Mouse (Mus musculus) forelimb bud, embryonic 11.5 days (tissue): Measurements from ENCODE around the gene Bpifa1.
A peak's percentile ranks its signal among the peaks of the same experiment; 100 is the strongest.
"Not testable (repeated sequence)": the region's sequence is repeated elsewhere in the genome, so short reads cannot be mapped to it uniquely, and the experiment has no call there.

Experiments used
- DNase-seq: peaks from one replicate; pipeline ENCODE4 v3.0.0-alpha.2; 2012; ENCODE audit warnings: low read depth, low spot score

Bpifa1 gene

GRCm38 (mm10) chr2:154142580-154142979 lies at the start of gene Bpifa1:
TSS of gene Bpifa1 (plus strand) at chr2:154142880.
- DNase-seq, result no peak

- no peak for DNase-seq
These were observed 44.9 kb upstream of the Bpifa1 start for GRCm38 (mm10) chr2:154097734-154098133.

- DNase-seq, result no peak
These were observed 25.3 kb upstream of the Bpifa1 start for GRCm38 (mm10) chr2:154117381-154117780.

GRCm38 (mm10) chr2:154130120-154130519 lies 12.6 kb upstream of the Bpifa1 start, which contains the start of gene Bpifa3:
TSS of gene Bpifa3 (plus strand) at chr2:154130336.
- DNase-seq, result no peak

- no peak for DNase-seq
These were observed 1.1 kb downstream of the Bpifa1 start for GRCm38 (mm10) chr2:154143735-154144134.

DNA sequence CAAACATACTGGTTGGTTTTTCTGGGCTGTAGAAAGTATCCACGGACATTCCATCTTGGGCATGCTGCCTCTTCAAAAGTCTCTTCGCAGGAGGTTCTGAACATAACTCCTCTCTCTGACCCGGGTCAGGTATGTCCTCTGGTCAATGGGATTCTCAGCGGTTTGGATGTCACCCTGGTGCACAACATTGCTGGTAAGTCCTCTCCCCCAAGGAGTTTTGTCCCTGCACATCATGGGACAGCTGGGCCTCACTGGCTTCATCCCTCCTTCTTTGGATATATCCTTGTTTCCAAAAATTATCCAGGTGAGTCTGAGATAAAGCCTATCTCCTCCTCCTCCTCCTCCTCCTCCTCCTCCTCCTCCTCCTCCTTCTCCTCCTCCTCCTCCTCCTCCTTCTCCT lies 4.8 kb downstream of the Bpifa1 start:
- no peak for DNase-seq

DNA sequence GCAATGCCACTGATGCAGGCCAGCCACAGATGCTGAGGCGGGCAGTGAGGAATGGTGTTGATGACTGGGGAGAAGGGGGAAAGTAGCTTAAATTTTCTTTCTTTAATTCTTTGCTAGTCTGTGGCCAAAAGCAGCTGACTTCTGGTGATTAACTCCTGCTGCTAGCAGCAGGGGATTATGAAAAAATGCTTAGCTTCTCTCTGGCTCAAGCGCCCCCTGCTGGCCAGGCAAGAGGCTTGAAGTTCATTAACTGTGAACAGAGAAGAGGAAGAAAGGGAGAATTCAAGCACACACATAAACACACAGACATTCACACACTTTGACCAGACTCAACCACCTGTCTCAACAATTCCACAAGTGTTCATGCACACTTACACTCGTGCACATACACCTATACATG lies 15.8 kb downstream of the Bpifa1 start:
- DNase-seq, result peak; percentile 57

DNA sequence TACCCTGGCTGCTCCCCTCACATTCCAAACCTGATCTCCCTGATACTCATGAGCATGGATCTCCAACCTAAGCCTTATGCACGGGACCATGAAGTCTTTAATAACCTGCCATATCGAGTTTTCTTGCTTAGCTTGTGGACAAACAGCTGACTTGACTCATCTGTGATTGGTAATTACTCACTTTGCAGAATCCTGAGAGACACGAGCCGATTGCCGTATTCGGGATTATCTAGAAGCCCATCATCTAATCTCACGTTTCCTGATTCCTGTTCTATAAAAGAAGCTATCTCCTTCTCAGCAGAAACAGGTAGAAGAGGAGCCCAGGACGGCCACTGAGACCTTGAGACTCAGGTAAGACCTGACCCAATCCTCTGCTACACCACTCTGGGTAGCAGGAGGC lies 19.6 kb downstream of the Bpifa1 start, which contains the start of gene Bpifa5:
TSS of gene Bpifa5 (plus strand) at position 301 of the 400 bp plus-strand sequence.
- no peak for DNase-seq

DNA sequence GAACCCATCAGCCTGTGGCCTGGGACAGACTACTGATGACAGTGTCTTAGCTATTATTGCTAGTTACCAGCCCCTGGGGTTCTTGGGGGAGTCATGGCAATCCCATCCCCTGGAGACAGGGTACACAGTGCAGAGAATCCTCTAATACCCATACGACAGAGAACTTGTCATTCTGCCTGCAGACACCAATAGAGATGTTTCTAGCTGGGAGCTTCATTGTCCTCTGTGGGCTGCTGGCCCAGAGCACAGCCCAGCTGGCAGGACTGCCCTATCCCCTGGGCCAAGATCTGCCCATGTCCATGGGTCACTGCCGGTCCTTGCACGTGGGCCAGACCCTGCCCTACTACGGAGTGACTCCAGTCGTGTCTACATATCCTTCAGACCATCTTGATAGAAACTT lies 20.6 kb downstream of the Bpifa1 start:
- DNase-seq, result no peak

DNA sequence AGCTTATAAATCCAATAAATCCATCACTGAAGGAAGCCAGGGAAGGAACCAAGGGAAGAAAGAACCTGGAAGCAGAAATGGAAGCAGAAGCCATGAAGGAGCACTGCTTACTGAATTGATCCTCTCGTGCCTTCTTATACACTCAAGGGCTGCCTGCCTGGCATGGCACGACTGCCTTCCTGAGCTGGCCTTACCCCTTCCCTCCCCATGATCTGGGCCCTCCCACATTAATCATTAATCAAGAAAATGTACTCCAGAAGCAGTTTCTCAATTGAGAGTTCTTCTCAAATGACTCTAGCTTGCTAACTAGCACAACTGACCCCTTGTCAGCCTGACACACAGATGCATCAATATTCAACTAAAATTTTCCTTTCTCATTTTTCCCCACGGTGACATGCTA lies 26.5 kb downstream of the Bpifa1 start:
- DNase-seq, result no peak

GRCm38 (mm10) chr2:154171621-154172020 lies 28.9 kb downstream of the Bpifa1 start:
- DNase-seq, result no peak

DNA sequence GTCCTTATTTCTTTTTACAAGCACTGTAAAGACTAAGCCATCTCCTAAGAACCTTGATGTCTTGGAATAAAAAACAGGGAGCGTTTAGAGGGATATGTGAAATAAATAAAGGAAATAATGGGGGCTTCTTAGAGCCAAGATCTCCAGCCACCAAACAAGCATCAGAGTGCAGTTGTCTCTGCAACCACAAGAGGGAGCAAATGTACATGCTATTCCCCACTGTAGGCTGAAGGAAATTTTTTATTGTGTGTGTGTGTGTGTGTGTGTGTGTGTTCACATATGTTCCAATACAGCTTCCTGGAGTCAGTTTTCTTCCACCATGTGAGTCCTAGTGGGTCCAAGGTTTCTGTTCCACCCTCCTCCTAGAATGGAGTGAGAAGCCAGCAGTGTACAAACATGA lies 30.6 kb downstream of the Bpifa1 start:
- DNase-seq, result peak; percentile 43

DNA sequence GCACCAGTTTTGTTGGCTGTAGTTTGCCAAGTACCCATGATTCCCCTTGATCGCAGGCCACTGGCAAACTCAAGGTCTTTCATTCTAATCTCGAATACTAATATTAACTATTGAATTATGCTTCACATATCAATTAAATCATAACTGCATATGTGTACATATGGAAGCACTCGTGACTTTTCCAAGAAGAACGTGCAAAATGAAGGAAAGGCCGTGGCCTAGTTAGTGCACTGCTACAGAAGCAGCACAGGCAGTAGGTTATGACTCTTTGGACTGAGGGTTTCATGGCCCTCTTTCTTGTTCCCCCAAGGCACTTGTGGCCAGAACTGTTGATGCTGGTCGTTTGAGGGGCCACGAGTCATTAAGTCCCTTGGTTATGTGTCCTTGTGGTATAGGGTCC lies 39.2 kb downstream of the Bpifa1 start:
- not testable (repeated sequence) for DNase-seq

GRCm38 (mm10) chr2:154183061-154183460 lies 40.4 kb downstream of the Bpifa1 start:
- DNase-seq, result not testable (repeated sequence)

DNA sequence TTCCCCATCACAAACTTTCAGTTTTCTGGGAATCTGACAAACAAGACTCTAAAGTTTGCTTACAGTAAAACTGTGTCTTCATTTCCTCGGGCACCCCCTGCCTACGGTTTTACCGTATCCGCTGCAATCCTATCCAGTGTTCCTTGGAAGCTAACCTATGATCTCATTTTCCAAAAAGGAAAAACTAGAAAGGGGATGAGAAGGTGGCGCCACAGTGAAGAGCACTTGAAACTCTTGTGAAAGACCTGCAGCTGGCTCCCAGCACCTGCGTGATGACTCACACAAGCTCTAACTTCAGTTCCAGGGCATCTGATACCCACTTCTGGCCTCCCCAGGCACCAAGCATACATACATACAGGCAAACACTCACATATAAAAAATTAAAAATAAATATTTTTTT lies 42.6 kb downstream of the Bpifa1 start:
- no peak for DNase-seq

DNA sequence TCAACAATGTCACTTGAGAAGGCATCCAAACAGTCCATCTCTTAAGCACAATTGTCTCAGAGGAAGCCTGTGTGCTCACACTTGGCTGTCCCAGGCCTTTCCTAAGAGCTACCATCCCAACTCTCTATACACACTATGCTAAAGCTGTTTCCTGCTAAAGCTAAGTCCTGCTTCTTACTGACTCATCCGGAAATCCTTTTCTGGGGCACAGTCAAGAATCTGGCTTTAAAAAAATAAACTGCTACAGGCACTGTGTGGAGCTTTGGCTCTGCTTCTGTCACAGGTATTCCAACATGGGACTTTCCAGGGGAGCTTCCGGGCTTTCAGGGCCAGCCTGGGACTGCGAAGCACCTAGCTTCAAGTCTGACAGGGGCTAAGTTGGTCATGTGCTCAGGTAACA lies 43.1 kb downstream of the Bpifa1 start:
- no peak for DNase-seq

DNA sequence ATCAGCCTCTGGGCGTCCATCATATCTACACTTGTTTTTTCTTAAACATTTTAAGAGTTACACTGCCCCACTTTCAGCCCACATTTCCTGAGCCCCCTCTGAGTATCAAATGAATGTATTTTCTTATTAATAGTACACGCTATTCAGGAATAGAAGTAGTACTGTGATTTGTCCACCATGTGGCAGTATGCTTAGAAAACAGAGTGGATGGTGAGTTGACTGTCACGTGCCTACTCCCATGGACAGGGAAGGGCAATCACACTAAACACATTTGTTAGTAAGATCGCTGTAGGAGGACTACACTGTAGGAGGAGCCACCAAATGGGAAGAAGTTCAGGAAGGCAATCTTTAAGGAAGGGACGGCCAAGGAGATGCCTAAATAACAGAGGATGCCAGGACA lies 44.8 kb downstream of the Bpifa1 start:
- DNase-seq, result no peak

DNA sequence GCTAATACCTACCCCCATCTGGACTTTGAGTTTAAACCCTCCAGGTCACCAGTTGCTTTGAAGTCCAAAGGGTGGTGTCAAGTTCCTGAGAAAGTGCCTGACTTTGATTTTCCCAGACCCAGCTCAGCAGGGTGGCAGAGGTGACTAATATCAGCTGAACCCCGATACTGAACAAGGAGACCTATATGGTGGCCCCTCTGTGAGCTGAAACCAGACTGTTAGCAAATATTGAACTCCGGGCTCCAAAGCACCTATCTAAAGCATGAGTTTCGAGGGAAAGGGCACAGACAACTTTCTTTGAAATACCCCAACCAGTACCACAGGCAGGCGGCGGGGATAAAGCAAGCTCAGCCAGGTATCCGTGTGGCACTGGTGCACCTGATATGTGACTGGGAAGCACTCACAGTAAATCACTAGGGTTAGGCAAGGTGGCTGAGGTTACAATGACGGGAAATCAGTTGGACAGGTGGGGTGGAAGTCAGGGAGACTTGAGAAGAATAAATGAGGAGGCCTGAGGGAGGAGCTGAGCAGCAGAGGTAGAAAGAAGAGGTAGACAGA lies 47.3 kb downstream of the Bpifa1 start:
- no peak for DNase-seq

DNA sequence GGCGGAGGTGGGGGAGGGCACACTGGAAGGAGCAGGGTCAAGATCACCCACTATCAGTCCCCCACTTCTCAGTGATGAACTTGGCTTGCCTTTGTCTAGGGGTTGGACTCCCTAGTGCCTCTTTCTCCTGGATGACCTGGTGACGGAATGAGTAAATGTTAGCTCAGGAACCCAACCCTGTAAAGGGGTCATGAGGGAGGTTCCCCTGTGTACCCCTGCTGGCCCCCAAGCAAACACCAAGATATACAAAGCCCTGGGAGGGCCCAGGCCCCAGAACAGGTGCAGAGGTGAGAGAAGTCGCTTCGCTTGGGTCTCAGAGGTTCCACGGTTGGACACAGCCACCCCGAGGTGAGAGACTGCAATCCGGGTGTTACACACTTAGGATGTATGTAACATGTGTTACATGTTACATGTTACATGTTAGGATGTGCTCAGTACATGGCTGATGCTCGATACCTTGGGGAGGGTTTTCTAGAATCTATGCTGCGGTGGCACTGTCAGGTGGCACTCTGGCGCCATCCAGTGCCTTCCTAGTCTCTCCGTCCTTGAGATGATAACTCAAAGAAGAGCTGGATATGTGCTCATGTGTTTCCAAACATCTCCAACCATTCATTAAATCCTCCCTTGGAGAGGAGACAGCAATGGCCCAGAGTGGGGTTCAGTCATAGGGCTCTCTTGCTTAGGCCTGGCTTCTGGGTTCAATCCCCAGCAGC lies 48.0 kb downstream of the Bpifa1 start, which contains the start of gene Bpifb1:
TSS of gene Bpifb1 (plus strand) at position 273 of the 713 bp plus-strand sequence.
- no peak for DNase-seq

- no peak for DNase-seq
These were observed 49.5 kb downstream of the Bpifa1 start for GRCm38 (mm10) chr2:154192141-154192540.

- DNase-seq, result no peak
These were observed 50.4 kb downstream of the Bpifa1 start for GRCm38 (mm10) chr2:154193071-154193470.

- no peak for DNase-seq
These were observed 51.4 kb downstream of the Bpifa1 start for GRCm38 (mm10) chr2:154193994-154194504.

GRCm38 (mm10) chr2:154197036-154197435 lies 54.4 kb downstream of the Bpifa1 start:
- no peak for DNase-seq
